9 mouse cellular contexts compared by ENCODE assay signal in genomic region chr11:83417080-83417479, GRCm38 (mm10). TPM values are rescaled to one million over a fixed set of nuclear protein-coding genes. Genes with fewer than 3 reads are reported as not detected.
DNase-seq lines count a peak whose midpoint lies in the region; ATAC-seq lines count a peak whose summit lies in the region.
"Had no signal": no experiment of that assay in that cellular context is flagged by ENCODE, and none has a peak within 500 bp of the region (broad histone marks: within the 10 kb centered on the region; RNA-seq: fewer than 3 reads in every experiment).

No protein-coding gene starts in this region.

- intact Hi-C loops in left cerebral cortex, postnatal 10 days (cut with DNase I), result no loop called here

- no peak for ATAC-seq in frontal cortex, adult (ENCODE audit: low TSS enrichment)

- peak; percentile 51 for DNase-seq in gastrocnemius, postnatal 10 days
- no peak for DNase-seq in gastrocnemius, adult 18-20 months (ENCODE audit: low spot score)
- DNase-seq in A20 (ENCODE audit: low read depth, low spot score), result peak; percentile 52
- DNase-seq in c-Kit-positive CD71-positive TER-119-negative erythroid progenitor cells, embryonic 14.5 days (ENCODE audit: low read depth), result peak; percentile 60
- DNase-seq in kidney, postnatal 36 days, result peak; percentile 69 to 85
- peak; percentile 24 for DNase-seq in ovary, postnatal 10 days (ENCODE audit: low spot score)
- no peak for DNase-seq in left cerebral cortex, postnatal 10 days (ENCODE audit: extremely low spot score in 1 of 2, low spot score in 2 of 2)

RNA-seq across cellular contexts. Expression of gene Rasl10b, which starts 8.1 kb away (rescaled TPM):
- under 1 TPM; 0.75 to 0.81 TPM for total RNA-seq in gastrocnemius, postnatal 10 days (2021)
- total RNA-seq in gastrocnemius, adult 18-20 months (2021), result under 1 TPM; 0.48 to 0.90 TPM
- total RNA-seq in left cerebral cortex, postnatal 10 days (2021), result 100 to 1,000 TPM; 191 to 201 TPM

RNA-seq across cellular contexts. Expression of gene Gas2l2, which starts 12.2 kb away (rescaled TPM):
- not detected for total RNA-seq in gastrocnemius, postnatal 10 days (2021)
- total RNA-seq in gastrocnemius, adult 18-20 months (2021), result not detected
- total RNA-seq in left cerebral cortex, postnatal 10 days (2021), result under 1 TPM in 1 of 2 experiments, not detected in 1; 0.18 TPM

RNA-seq across cellular contexts. Expression of gene 1700020L24Rik, which starts 20.4 kb away (rescaled TPM):
- under 1 TPM in 1 of 2 experiments, not detected in 1; 0.29 TPM for total RNA-seq in gastrocnemius, postnatal 10 days (2021)
- total RNA-seq in gastrocnemius, adult 18-20 months (2021), result not detected
- not detected for total RNA-seq in left cerebral cortex, postnatal 10 days (2021)
- total RNA-seq: layer of hippocampus, postnatal 14 days had no signal

RNA-seq across cellular contexts. Expression of gene Mmp28, which starts 45.8 kb away (rescaled TPM):
- 1 to 10 TPM; 3.7 to 4.6 TPM for total RNA-seq in gastrocnemius, postnatal 10 days (2021)
- total RNA-seq in gastrocnemius, adult 18-20 months (2021), result 1 to 10 TPM; 1.4 TPM
- total RNA-seq in left cerebral cortex, postnatal 10 days (2021), result 1 to 10 TPM; 3.4 to 4.0 TPM

RNA-seq across cellular contexts. Expression of gene Taf15, which starts 55.8 kb away (rescaled TPM):
- 10 to 100 TPM; 21.1 to 29.7 TPM for total RNA-seq in gastrocnemius, postnatal 10 days (2021)
- total RNA-seq in gastrocnemius, adult 18-20 months (2021), result 10 to 100 TPM; 18.6 to 21.3 TPM
- 10 to 100 TPM; 68.8 to 71.9 TPM for total RNA-seq in left cerebral cortex, postnatal 10 days (2021)

Comparison
In these comparisons a context has a peak if more than half of its experiments do, and no peak if none do; other contexts are left out.
1. DNase-seq: peak in gastrocnemius, postnatal 10 days (single experiment), A20 (single experiment), c-Kit-positive CD71-positive TER-119-negative erythroid progenitor cells, embryonic 14.5 days (single experiment), kidney, postnatal 36 days (2 of 2) and ovary, postnatal 10 days (single experiment); none in gastrocnemius, adult 18-20 months (single experiment) and left cerebral cortex, postnatal 10 days (0 of 2).
2. RNA of gene Rasl10b, which starts 8.1 kb away (total RNA-seq): 191 to 201 TPM in left cerebral cortex, postnatal 10 days; 0.48 to 0.90 TPM in gastrocnemius, adult 18-20 months and 0.75 to 0.81 TPM in gastrocnemius, postnatal 10 days; every median in the first group is over 100 times any median in the second.